Mouse (Mus musculus) hindbrain, embryonic 15.5 days (tissue): ENCODE data around the gene Gm17087. TPM values are rescaled to one million over a fixed set of nuclear protein-coding genes. Genes with fewer than 3 reads are reported as not detected.

Experiments
- ATAC-seq: fragments of 200-750 bp; cut with Nextera tagmentation; 2 replicates; pipeline ENCODE4 v1.8.0; 2017; ENCODE audit warnings: low read depth, moderate number of reproducible peaks, moderate TSS enrichment; ENCODE audit not compliant: low FRiP score
- H3K27ac ChIP-seq: fragments of 300-500 bp; sonication (generic); replicated peaks from 2 replicates; pipeline ENCODE4 v1.5.1; 2015; ENCODE audit warnings: mild to moderate bottlenecking, inconsistent platforms
- H3K27me3 ChIP-seq: fragments of 300-500 bp; sonication (generic); 2 replicates; pipeline ENCODE4 v1.6.1; 2015; ENCODE audit warnings: control low read depth, inconsistent platforms
- H3K36me3 ChIP-seq: fragments of 300-500 bp; sonication (generic); 2 replicates; pipeline ENCODE4 v1.6.1; 2015; ENCODE audit warnings: control low read depth, inconsistent platforms
- H3K4me1 ChIP-seq: fragments of 300-500 bp; sonication (generic); replicated peaks from 2 replicates; pipeline ENCODE4 v1.6.1; 2015; ENCODE audit warnings: control low read depth, inconsistent platforms
- H3K4me2 ChIP-seq: fragments of 300-500 bp; sonication (generic); 2 replicates; pipeline ENCODE4 v1.6.1; 2015; ENCODE audit warnings: moderate library complexity, mild to moderate bottlenecking, inconsistent platforms
- H3K4me3 ChIP-seq: fragments of 300-500 bp; sonication (generic); 2 replicates; pipeline ENCODE4 v1.5.1; 2015; ENCODE audit warnings: mild to moderate bottlenecking, inconsistent platforms
- H3K9ac ChIP-seq: fragments of 300-500 bp; sonication (generic); 2 replicates; pipeline ENCODE4 v1.6.1; 2015; ENCODE audit warnings: inconsistent platforms
- H3K9me3 ChIP-seq: fragments of 300-500 bp; sonication (generic); 2 replicates; pipeline ENCODE4 v1.6.1; 2016; ENCODE audit warnings: control low read depth, inconsistent platforms
- WGBS: fragments of 180-500 bp; shearing (Covaris S2); methylation state at CpG from one replicate; pipeline ENCODE4 v1.1.7; 2015; 5-methylcytosine and 5-hydroxymethylcytosine counted together
- polyA plus RNA-seq: library from polyadenylated mRNA; unstranded; fragments of >200 nt; fragmentation: Nextera tagmentation; extraction: Ambion mirVana; gene quantifications from 2 replicates; pipeline ENCODE4 v1.2.1, GENCODE M21; 2015

The Gm17087 gene
- polyA plus RNA-seq = not detected in 2 replicates

DNA sequence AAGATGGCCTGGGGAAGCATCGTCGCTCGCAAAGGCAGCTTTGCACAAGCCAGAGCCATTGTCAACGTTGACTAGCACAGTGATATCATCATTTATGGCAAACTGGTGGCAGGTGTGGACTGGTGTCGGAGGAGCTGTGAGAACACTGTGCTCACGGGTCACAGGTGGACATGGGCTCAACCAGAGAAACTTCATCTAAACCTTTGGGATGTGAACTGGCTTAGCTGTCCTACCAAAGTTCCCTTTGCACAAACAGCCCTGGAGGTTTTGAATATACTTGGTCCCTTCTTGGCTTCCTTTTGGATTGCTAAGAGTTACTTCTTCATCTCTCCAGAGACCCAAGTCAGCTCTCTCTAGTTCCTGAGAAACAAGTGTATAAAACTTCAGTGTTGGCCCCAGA lies at the start of gene Gm17087:
Gm17087 (minus strand) TSS at position 101 of the 400 bp plus-strand sequence.
- Histone ChIP-seq H3K4me1 (no peaks in the 10 kb centered on the region), H3K9me3 (no peaks in the 10 kb centered on the region), H3K27me3 (no peaks in the 10 kb centered on the region), H3K36me3 (no peaks in the 10 kb centered on the region), H3K4me3 (no peak within 1 kb of the TSS), H3K27ac (no peak within 1 kb of the TSS), H3K4me2 (no peak within 1 kb of the TSS), H3K9ac (no peak within 1 kb of the TSS)
- 91% methylated on average over 6 of the region's 6 CpGs for whole genome bisulfite sequencing
- no peak for ATAC-seq

DNA sequence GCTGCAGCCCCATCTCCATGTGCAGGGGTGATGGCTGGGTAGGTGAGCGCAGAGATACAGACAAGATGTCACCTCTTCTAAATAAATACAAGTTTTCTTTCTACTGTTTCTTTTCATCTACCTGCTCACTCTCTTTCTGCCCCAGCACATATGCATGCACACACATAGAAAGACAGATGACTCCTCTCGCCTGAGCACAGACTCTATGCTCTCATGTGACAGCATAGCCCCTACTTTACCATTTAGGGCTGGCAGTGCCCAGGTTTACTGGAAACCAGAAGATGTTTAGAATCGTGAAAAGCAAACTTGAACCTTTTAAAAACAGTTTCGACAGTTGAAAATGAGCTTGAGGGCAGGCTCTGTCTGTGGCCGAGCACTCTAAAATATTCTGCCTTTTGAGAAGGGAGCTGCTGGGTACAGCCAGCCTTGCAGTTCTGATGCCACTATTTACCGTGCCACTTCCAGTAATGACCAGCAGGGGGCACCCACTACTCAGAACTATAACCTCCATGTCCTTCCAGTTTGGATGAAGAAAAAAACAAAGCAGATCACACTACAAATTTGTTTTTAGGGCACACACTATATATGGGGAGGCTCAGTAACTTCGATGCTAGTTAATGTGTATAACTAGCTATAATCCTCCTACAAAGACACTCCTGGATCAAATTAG lies 47.3 kb upstream of the Gm17087 start:
- no peaks in the 10 kb centered on the region for H3K27me3 ChIP-seq
- H3K27ac ChIP-seq = no peak overlapping the region
- no peak overlapping the region for H3K4me3 ChIP-seq
- WGBS = 37% methylated on average over 7 of the region's 7 CpGs
- no peak overlapping the region for H3K9ac ChIP-seq
- peak; percentile 65 for ATAC-seq
- H3K4me2 ChIP-seq = no peak overlapping the region
- H3K36me3 ChIP-seq = no peaks in the 10 kb centered on the region
- no peaks in the 10 kb centered on the region for H3K4me1 ChIP-seq
- no peaks in the 10 kb centered on the region for H3K9me3 ChIP-seq

DNA sequence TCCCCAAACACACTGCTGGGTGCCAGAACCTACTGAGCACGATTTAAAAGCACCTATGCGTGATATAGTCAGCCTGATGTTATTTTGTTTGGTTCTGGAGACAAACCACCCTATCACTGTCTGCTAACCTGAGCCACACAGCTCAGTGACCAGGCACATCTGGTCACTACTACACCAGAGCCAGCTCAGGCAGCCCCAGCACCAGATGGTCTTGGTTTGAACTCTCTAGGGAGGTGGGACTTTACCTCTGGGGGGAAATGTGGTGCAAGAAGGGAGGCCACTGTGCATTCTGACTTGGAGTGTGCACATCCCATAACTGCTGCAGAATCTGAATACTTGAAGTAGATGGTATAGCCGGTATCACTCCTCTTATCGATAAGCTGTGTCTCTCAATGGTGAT lies 45.2 kb upstream of the Gm17087 start:
- H3K4me2 ChIP-seq = no peak overlapping the region
- H3K9me3 ChIP-seq = no peaks in the 10 kb centered on the region
- H3K36me3 ChIP-seq = no peaks in the 10 kb centered on the region
- no peaks in the 10 kb centered on the region for H3K4me1 ChIP-seq
- no peaks in the 10 kb centered on the region for H3K27me3 ChIP-seq
- no peak for ATAC-seq
- no peak overlapping the region for H3K27ac ChIP-seq
- H3K9ac ChIP-seq = no peak overlapping the region
- WGBS = 84% methylated on average over 4 of the region's 4 CpGs
- H3K4me3 ChIP-seq = no peak overlapping the region

DNA sequence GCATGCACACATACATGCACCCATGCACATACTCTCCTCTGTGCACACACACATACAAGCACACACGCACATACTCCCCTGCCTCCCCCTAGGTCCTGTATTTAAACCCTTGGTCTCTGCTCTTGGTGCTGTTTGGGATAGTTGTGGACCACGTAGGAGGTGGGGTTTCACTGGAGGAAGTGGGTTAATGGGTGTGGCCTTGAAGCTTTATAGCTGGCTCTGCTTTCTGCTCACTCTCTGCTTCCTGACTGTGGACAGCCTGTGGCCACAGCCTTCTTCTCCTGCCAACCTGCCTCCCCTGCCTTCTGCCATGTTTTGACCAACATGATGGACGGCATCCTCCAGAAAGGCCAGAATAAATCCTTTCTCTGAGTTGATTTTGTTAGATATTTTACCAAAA lies 39.9 kb upstream of the Gm17087 start:
- H3K27me3 ChIP-seq = no peaks in the 10 kb centered on the region
- 78% methylated on average over 3 of the region's 3 CpGs for WGBS
- no peak for ATAC-seq

DNA sequence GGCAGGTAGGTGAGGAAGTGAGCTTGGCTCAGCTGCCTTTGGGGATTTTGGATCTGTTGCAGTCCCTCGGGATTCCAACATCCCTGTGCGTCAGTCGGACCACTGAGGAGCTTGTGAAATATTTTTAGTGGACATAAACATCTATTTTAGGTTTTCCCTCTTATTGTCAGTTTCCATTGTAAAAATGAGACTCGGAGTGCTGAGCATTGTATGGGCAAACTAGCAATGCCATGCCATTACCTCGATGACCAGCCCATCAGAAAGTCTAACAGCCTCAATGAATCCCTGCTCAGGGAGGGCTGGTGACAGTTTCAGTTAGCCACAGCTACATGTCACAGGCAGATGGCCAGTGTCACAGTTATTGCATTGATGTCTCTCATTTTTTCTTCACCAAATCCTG lies 39.2 kb upstream of the Gm17087 start:
- no peak for ATAC-seq
- H3K9me3 ChIP-seq = no peaks in the 10 kb centered on the region
- H3K4me3 ChIP-seq = no peak overlapping the region
- no peaks in the 10 kb centered on the region for H3K36me3 ChIP-seq
- no peaks in the 10 kb centered on the region for H3K27me3 ChIP-seq
- no peak overlapping the region for H3K27ac ChIP-seq
- H3K4me1 ChIP-seq = no peaks in the 10 kb centered on the region
- 87% methylated on average over 5 of the region's 5 CpGs for WGBS
- no peak overlapping the region for H3K4me2 ChIP-seq
- no peak overlapping the region for H3K9ac ChIP-seq

More for the DNA sequence above, 39.9 kb upstream of the Gm17087 start:
- H3K4me1 ChIP-seq = no peaks in the 10 kb centered on the region
- H3K4me3 ChIP-seq = no peak overlapping the region
- no peak overlapping the region for H3K27ac ChIP-seq
- H3K36me3 ChIP-seq = no peaks in the 10 kb centered on the region
- no peak overlapping the region for H3K9ac ChIP-seq
- H3K4me2 ChIP-seq = no peak overlapping the region
- no peaks in the 10 kb centered on the region for H3K9me3 ChIP-seq

DNA sequence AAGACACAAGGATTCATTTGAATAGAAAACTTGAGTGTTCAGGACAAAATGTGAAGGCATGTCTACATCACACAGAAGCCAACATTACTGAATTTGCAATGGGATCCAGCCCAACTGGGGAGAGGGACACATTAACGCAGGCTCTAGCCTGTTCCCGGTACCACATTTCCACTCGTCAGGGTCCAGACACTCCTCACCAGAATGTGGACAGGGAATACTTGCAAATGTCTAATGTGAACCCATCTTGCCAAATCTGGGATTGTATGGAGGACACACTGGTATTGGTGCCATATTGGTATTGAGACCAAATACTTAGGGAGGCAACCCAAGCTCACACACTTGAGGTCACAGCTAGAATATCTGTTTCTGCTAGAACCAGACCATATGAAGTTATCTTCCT lies 36.2 kb upstream of the Gm17087 start:
- Histone ChIP-seq H3K9ac (no peak overlapping the region), H3K27me3 (no peaks in the 10 kb centered on the region), H3K9me3 (no peaks in the 10 kb centered on the region), H3K36me3 (no peaks in the 10 kb centered on the region), H3K4me1 (no peaks in the 10 kb centered on the region), H3K27ac (no peak overlapping the region), H3K4me2 (no peak overlapping the region), H3K4me3 (no peak overlapping the region)
- 94% methylated on average over 3 of the region's 3 CpGs for WGBS
- no peak for ATAC-seq

DNA sequence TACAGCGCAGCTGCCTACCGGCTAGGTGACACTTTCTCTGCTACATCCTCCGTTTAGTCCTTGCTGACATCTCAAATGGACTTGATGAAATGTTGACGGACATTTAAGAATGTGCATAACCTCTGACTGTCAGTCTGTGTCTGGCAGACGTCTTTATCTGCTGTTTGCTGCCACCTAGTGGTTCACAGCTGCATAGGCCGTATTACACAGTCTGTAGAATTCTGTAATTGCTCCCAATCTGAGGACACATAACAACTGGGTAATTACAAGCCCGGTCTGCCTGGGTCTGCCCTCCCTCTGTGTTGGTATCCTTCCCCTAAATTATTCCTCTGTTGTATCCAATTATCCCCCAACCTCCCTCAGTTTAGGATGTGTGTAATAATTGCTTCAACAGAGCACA lies 31.0 kb upstream of the Gm17087 start:
- Histone ChIP-seq H3K4me1 (peaks cover 3% of the 10 kb centered on the region; the same call in 1 of the 2 replicates), H3K4me3 (no peak overlapping the region), H3K4me2 (no peak overlapping the region), H3K9ac (no peak overlapping the region), H3K27ac (no peak overlapping the region), H3K27me3 (0 out of 2 replicates have a peak, but pooled peaks cover 4% of the 10 kb centered on the region), H3K9me3 (no peaks in the 10 kb centered on the region), H3K36me3 (no peaks in the 10 kb centered on the region)
- 11% methylated on average over 7 of the region's 7 CpGs for WGBS
- ATAC-seq = peak; percentile 78

DNA sequence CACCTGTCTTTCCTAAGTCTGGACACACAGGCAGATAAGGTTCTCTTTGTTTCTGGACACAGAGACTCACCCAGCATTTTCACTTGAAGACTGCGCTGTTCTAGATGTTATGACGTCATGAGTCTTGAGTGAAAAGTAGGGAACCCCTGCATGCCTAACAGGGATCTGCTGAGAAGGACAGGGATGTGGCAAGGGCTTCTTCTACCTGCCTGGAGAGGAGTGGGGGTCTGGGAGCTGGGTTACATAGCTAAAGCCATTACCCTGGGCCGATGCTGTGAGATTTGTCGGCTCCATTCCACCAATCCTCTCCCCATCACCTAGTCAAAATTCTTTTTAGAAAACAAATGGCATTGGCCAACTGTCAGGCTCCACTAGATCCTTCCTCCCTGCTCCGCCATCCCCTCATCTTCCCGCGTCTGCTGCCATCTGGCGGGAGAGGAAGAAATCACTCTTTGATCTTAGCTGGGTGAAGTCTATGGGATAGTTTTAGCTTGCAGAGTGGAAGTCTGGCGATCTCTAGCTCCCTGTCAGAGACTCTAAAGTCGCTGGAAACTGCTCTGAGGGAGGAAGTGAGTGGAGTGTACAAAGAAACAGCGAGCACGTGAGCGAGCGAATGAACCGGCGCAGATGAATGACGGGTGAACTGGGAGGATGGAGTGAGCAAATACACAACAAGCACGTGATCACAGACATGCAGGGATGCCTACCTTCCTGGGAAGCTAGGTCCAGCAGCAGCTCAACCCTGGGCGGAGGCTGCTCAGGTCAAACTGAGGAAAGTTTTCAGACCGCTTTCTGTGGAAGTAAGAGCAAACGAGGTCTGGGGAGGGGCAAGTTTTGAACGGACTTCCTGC lies 25.9 kb upstream of the Gm17087 start:
- Histone ChIP-seq H3K36me3 (no peaks in the 10 kb centered on the region), H3K9me3 (no peaks in the 10 kb centered on the region), H3K4me2 (peak overlapping the region; percentile 52), H3K4me1 (peaks cover 4% of the 10 kb centered on the region; the same call in 1 of the 2 replicates), H3K27ac (no peak overlapping the region), H3K9ac (no peak overlapping the region; the same call in 1 of the 2 replicates), H3K4me3 (peak overlapping the region; percentile 22), H3K27me3 (0 out of 2 replicates have a peak, but pooled peaks cover 4% of the 10 kb centered on the region)
- WGBS = 16% methylated on average over 22 of the region's 22 CpGs
- peak; percentile 86; the same call in 1 of the 2 replicates for ATAC-seq

DNA sequence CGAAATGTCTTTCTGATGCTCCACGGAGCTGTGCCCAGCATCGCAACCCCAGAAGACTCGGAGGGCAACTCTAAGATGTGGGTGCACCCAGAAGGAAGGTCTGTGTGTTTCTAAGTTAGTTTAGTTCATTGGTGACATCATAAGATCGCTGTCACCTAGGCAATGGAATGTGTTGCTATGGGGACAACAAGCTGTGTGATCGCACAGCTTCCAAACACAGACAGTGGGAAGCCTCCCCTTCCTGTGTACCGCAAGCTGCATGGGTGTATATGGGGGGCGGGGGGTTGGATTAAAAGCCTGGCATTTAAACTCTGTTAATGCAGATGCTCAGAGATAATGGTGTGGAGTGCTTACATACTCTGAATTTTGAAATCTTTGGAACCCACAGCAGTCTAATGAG lies 14.8 kb upstream of the Gm17087 start:
- ATAC-seq = no peak
- H3K36me3 ChIP-seq = no peaks in the 10 kb centered on the region
- H3K4me2 ChIP-seq = no peak overlapping the region
- no peak overlapping the region for H3K4me3 ChIP-seq
- H3K9me3 ChIP-seq = no peaks in the 10 kb centered on the region
- 60% methylated on average over 8 of the region's 8 CpGs for WGBS
- no peak overlapping the region for H3K27ac ChIP-seq
- H3K4me1 ChIP-seq = no peaks in the 10 kb centered on the region
- H3K9ac ChIP-seq = no peak overlapping the region
- H3K27me3 ChIP-seq = no peaks in the 10 kb centered on the region

DNA sequence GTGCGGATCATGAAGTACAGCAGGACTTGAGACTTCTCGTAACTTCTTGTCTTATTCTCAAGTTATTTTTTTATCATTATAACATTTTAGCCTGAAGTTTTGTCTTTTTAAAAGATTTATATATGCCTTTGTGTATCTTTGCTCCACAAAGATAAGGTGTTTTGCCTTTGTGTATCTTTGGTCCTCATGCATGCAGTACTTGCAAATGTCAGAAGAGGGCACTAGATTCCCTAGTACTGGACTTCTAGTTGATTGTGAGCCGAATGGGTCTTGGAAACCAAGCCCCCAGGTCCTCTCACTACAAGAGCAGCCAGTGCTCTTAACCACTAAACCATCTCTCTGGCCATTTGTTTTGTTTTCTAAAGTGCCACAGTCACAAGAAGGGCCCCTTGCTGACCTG lies 13.6 kb upstream of the Gm17087 start:
- H3K9me3 ChIP-seq = no peaks in the 10 kb centered on the region
- no peak overlapping the region for H3K27ac ChIP-seq
- 69% methylated on average over 3 of the region's 3 CpGs for WGBS
- no peaks in the 10 kb centered on the region for H3K36me3 ChIP-seq
- H3K27me3 ChIP-seq = no peaks in the 10 kb centered on the region
- no peak overlapping the region for H3K4me2 ChIP-seq
- no peaks in the 10 kb centered on the region for H3K4me1 ChIP-seq
- no peak for ATAC-seq
- no peak overlapping the region for H3K9ac ChIP-seq
- H3K4me3 ChIP-seq = no peak overlapping the region

DNA sequence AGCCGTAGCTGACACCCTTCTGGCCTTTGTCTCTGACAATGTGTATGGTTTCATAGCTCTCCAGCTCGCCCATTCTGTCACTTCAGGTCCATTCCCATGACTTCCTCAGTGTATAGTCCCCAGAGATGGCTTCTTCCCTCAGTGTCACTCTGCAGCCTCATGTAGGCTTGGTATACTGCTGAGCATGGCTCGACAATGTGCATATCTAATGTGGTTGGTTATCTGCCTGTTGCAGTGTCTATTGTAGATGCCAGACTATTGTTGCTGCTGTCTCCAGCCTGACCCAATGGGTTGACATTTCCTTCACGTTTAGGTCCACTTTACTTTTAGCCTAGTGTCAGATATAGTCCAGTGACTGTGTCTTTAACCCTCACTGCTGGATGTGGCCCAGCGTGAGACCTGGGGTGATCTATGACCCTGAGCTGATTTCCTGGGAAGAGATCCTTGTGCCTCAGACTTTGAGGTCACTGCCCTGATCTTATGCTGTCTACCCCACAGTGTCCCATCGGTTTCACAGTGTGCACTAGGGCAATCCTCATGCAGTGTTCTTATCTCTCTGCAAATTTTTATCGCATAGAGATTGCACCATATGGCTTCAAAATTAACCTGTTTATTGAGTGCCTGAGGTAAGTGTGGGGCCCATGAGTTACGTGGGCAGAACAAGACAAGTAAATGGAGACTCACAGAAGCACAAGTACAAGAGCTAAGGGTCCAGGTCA lies 7.0 kb upstream of the Gm17087 start:
- 67% methylated on average over 8 of the region's 8 CpGs for WGBS
- Histone ChIP-seq H3K4me3 (no peak overlapping the region), H3K36me3 (no peaks in the 10 kb centered on the region), H3K4me1 (no peaks in the 10 kb centered on the region), H3K9ac (no peak overlapping the region), H3K4me2 (no peak overlapping the region), H3K27ac (no peak overlapping the region), H3K27me3 (no peaks in the 10 kb centered on the region), H3K9me3 (no peaks in the 10 kb centered on the region)
- no peak for ATAC-seq

DNA sequence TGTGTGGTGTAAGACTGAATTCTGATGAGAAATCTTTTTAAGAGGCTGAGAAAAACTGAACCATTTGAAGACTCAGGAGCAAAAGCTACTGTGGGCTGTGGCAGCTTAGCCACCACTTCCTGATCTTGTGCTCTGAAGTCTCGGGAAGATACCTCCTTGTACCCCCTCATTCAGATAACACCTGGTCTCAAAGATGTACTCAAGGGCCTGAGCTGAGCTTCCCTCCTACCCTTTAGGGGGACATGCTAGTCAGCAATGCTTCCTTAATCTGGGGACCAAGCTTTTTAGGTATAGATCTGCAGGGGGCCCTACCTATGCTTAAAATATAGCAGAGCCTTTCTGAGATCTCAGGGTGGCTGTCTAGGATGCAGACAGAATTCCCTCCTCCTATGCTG lies 3.9 kb downstream of the Gm17087 start:
- Histone ChIP-seq H3K4me3 (no peak overlapping the region), H3K4me1 (no peaks in the 10 kb centered on the region)

More for the DNA sequence above, 3.9 kb downstream of the Gm17087 start:
- Histone ChIP-seq H3K36me3 (no peaks in the 10 kb centered on the region), H3K4me2 (no peak overlapping the region), H3K9me3 (no peaks in the 10 kb centered on the region), H3K27ac (no peak overlapping the region), H3K9ac (no peak overlapping the region), H3K27me3 (no peaks in the 10 kb centered on the region)
- WGBS = 86% methylated on average over 1 of the region's 1 CpGs
- no peak for ATAC-seq
